Mouse (Mus musculus) kidney, adult 2 months (tissue): ENCODE data around the gene Pjvk.

Source experiments
- CTCF ChIP-seq: fragments of 200-500 bp; conservative IDR thresholded peaks from 2 replicates; pipeline ENCODE4 v1.5.1; 2011; ENCODE audit warnings: low read depth, mild to moderate bottlenecking, control low read depth, low read length, moderate library complexity, mixed read lengths; ENCODE audit not compliant: insufficient read depth, insufficient read length
- POLR2A ChIP-seq: fragments of 200-500 bp; IDR thresholded peaks from one replicate; pipeline ENCODE4 v1.6.1; 2011; ENCODE audit warnings: low read depth, low read length, control low read depth

GRCm38 (mm10) chr2:76665531-76665930 lies 17.3 kb downstream of the Pjvk start:
- no peak for TF ChIP-seq POLR2A
- no peak for TF ChIP-seq CTCF
